Mouse (Mus musculus) forebrain, embryonic 15.5 days (tissue): ENCODE data around the gene Ift43. TPM values are rescaled to one million over a fixed set of nuclear protein-coding genes. Genes with fewer than 3 reads are reported as not detected.

Experiments used
- ATAC-seq: fragments of 200-750 bp; cut with Nextera tagmentation; replicated peaks from 2 replicates; pipeline ENCODE4 v1.8.0; 2017; ENCODE audit warnings: mild to moderate bottlenecking, moderate TSS enrichment, moderate library complexity
- H3K27ac ChIP-seq: fragments of 300-500 bp; sonication (generic); replicated peaks from 2 replicates; pipeline ENCODE4 v1.5.1; 2015; ENCODE audit warnings: mild to moderate bottlenecking, inconsistent platforms
- H3K27me3 ChIP-seq: fragments of 300-500 bp; sonication (generic); 2 replicates; pipeline ENCODE4 v1.6.1; 2015; ENCODE audit warnings: inconsistent platforms
- H3K36me3 ChIP-seq: fragments of 300-500 bp; sonication (generic); 2 replicates; pipeline ENCODE4 v1.6.1; 2015; ENCODE audit warnings: mild to moderate bottlenecking, inconsistent platforms
- H3K4me1 ChIP-seq: fragments of 300-500 bp; sonication (generic); 2 replicates; pipeline ENCODE4 v1.6.1; 2015; ENCODE audit warnings: inconsistent platforms
- H3K4me2 ChIP-seq: fragments of 300-500 bp; sonication (generic); replicated peaks from 2 replicates; pipeline ENCODE4 v1.6.1; 2015; ENCODE audit warnings: mild to moderate bottlenecking, inconsistent platforms
- H3K4me3 ChIP-seq: fragments of 300-500 bp; sonication (generic); 2 replicates; pipeline ENCODE4 v1.5.1; 2015; ENCODE audit warnings: mild to moderate bottlenecking, inconsistent platforms
- H3K9ac ChIP-seq: fragments of 300-500 bp; sonication (generic); replicated peaks from 2 replicates; pipeline ENCODE4 v1.6.1; 2015; ENCODE audit warnings: mild to moderate bottlenecking, inconsistent platforms
- H3K9me3 ChIP-seq: fragments of 300-500 bp; sonication (generic); 2 replicates; pipeline ENCODE4 v1.6.1; 2016; ENCODE audit warnings: inconsistent platforms
- WGBS: fragments of 180-500 bp; shearing (Covaris S2); methylation state at CpG from one replicate; pipeline ENCODE4 v1.1.7; 2015; ENCODE audit warnings: mixed read lengths; 5-methylcytosine and 5-hydroxymethylcytosine counted together
- polyA plus RNA-seq: library from polyadenylated mRNA; unstranded; fragments of >200 nt; fragmentation: Nextera tagmentation; extraction: Ambion mirVana; gene quantifications from 2 replicates; pipeline ENCODE4 v1.2.1, GENCODE M21; 2015

Ift43 gene
- polyA plus RNA-seq, 1 experiment from 2014 or later, result 74.6 TPM

DNA sequence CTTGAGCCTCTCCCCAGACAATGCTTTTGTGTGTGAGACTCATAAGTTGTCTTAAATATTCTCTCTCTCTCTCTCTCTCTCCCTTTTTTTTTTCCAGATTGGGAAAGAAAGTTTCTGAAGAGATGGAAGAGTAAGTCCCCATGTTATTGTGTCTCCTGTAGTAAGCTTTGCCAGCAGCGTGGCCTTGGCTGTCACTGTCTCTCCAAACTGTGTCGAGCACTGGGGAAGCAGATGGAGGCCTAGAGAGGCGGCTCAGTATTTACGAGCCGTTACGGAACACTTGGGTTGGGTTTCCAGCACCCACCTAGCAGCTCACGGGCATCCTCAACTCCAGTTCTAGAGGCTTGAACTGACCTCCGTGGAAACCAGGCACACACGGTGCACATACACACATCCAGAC, 56.4 kb downstream of the Ift43 start:
- ATAC-seq, result no peak
- no peak overlapping the region for H3K4me3 ChIP-seq
- no peak overlapping the region for H3K4me2 ChIP-seq
- WGBS, result 85% methylated on average over 9 of the region's 9 CpGs
- no peaks in the 10 kb centered on the region for H3K9me3 ChIP-seq
- H3K9ac ChIP-seq, result no peak overlapping the region
- H3K36me3 ChIP-seq, result no peaks in the 10 kb centered on the region
- H3K4me1 ChIP-seq, result no peaks in the 10 kb centered on the region
- no peaks in the 10 kb centered on the region for H3K27me3 ChIP-seq
- no peak overlapping the region for H3K27ac ChIP-seq

DNA sequence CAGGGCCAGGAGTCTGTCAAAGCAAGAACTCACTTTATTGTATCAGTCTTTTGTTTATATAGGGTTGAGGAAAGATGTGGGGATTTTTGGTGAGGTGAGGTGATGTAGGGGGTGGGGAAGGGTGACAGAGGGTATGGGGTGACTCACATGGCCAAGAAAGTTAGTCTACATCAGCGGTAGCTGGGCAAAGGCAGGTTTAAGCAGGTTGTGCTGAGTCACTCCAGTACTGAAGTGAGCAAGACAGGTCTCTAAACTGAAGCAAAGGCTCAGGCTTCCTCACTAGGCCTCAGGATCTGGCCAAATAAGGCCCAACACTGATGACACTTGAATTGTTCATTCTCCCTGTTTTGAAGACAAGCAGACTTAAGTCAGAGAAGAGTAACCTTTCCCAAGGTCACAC, 60.0 kb downstream of the Ift43 start:
- Histone ChIP-seq H3K27me3 (no peaks in the 10 kb centered on the region), H3K4me3 (no peak overlapping the region), H3K4me1 (no peaks in the 10 kb centered on the region), H3K4me2 (no peak overlapping the region), H3K9ac (no peak overlapping the region), H3K9me3 (no peaks in the 10 kb centered on the region), H3K27ac (no peak overlapping the region), H3K36me3 (no peaks in the 10 kb centered on the region)
- WGBS, result 100% methylated on average over 1 of the region's 1 CpGs
- ATAC-seq, result no peak

DNA sequence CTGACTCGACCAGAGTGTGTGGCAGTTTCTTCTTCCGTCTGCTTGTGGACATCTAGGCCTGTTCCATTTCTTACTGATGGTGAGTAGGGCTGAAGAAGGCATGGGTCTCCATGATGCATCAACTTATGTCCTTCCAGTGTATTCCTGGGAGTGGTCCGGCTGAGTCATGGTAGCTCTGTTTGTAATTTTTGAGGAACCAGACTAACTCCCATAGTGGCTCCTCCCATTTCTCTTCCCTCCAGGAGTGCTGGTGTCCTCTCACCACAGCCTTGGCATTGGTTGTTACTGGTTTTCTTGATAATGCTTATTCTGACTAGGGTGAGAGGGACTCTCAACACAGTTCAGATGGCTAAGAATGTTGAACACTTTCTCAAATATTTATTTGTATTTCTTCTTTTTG, 63.9 kb downstream of the Ift43 start:
- no peak for ATAC-seq
- H3K4me2 ChIP-seq, result no peak overlapping the region
- H3K9ac ChIP-seq, result no peak overlapping the region
- no peak overlapping the region for H3K4me3 ChIP-seq
- H3K36me3 ChIP-seq, result no peaks in the 10 kb centered on the region
- H3K27me3 ChIP-seq, result no peaks in the 10 kb centered on the region
- H3K4me1 ChIP-seq, result no peaks in the 10 kb centered on the region
- WGBS, result 93% methylated on average over 3 of the region's 3 CpGs
- H3K27ac ChIP-seq, result no peak overlapping the region
- no peaks in the 10 kb centered on the region for H3K9me3 ChIP-seq

DNA sequence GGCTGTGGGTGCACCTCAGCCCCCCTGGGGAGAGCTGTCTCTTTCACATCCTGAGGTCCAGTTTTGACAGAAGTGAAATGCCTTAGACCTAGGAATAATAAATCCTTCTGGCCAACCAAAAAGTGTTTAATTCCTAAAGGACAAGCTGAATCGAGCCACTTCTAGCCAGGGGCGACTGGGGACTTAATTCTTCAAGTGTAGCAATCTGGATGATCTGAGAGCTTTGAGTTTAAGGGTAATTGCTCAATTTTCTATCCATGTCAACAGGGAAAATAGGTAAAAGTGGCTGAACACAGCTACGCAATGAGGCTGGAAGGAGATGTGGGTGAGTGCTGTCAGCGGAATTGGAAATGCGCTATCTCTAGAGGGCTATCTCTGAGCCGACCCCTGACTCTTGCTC, 65.9 kb downstream of the Ift43 start:
- Histone ChIP-seq H3K27me3 (no peaks in the 10 kb centered on the region), H3K9me3 (no peaks in the 10 kb centered on the region), H3K4me3 (no peak overlapping the region), H3K36me3 (no peaks in the 10 kb centered on the region), H3K4me2 (no peak overlapping the region), H3K9ac (no peak overlapping the region), H3K4me1 (peaks cover 4% of the 10 kb centered on the region), H3K27ac (no peak overlapping the region)
- ATAC-seq, result no peak
- WGBS, result 87% methylated on average over 6 of the region's 6 CpGs

DNA sequence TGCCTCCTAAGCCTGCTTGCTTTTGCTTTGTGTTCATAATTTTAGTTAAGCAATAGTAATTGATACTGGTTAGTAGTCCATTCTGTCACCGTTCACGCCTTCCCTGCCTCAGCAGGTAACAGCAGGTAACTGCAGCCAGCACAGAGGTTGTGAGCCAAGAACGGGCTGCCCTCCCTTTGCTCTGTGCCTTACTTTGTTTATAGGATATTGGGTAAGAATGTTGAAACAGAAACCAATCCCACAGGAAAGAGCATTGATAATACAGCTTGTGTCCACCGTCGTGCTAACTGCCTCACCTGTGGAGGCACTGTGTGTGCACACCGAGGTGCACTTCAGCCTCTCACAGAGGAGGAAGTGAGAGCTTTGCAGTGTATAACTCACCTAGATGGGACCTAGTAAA, 66.7 kb downstream of the Ift43 start:
- 92% methylated on average over 6 of the region's 6 CpGs for WGBS

DNA sequence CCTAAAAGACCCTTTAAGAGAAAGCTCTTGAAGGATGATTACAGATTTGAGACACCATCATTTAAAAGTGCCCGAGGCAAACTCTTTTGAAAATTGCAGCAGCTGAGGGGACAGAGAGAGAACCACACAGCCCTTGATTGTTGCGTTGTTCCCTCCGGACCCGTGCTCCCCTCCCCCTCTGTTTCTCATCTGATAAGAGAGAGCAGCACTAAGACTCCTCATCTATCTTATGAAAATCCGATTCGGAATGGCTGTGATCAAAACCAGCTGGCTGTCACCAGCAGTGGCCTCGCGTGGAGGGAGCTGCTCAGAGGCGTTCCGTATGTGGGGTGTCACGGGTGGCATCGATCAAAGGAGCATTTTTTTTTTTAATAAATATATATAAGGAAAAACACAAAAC, 69.6 kb downstream of the Ift43 start:
- H3K4me1 ChIP-seq, result peaks cover 13% of the 10 kb centered on the region
- no peaks in the 10 kb centered on the region for H3K9me3 ChIP-seq
- no peak overlapping the region for H3K4me3 ChIP-seq
- no peak overlapping the region for H3K27ac ChIP-seq
- H3K27me3 ChIP-seq, result no peaks in the 10 kb centered on the region
- H3K4me2 ChIP-seq, result no peak overlapping the region
- no peak for ATAC-seq
- H3K36me3 ChIP-seq, result no peaks in the 10 kb centered on the region
- 78% methylated on average over 12 of the region's 12 CpGs for WGBS
- no peak overlapping the region for H3K9ac ChIP-seq

More for the DNA sequence above, 66.7 kb downstream of the Ift43 start:
- Histone ChIP-seq H3K9me3 (no peaks in the 10 kb centered on the region), H3K4me1 (peaks cover 12% of the 10 kb centered on the region), H3K4me3 (no peak overlapping the region), H3K27me3 (no peaks in the 10 kb centered on the region), H3K9ac (no peak overlapping the region), H3K36me3 (no peaks in the 10 kb centered on the region), H3K27ac (no peak overlapping the region), H3K4me2 (no peak overlapping the region)
- no peak for ATAC-seq

DNA sequence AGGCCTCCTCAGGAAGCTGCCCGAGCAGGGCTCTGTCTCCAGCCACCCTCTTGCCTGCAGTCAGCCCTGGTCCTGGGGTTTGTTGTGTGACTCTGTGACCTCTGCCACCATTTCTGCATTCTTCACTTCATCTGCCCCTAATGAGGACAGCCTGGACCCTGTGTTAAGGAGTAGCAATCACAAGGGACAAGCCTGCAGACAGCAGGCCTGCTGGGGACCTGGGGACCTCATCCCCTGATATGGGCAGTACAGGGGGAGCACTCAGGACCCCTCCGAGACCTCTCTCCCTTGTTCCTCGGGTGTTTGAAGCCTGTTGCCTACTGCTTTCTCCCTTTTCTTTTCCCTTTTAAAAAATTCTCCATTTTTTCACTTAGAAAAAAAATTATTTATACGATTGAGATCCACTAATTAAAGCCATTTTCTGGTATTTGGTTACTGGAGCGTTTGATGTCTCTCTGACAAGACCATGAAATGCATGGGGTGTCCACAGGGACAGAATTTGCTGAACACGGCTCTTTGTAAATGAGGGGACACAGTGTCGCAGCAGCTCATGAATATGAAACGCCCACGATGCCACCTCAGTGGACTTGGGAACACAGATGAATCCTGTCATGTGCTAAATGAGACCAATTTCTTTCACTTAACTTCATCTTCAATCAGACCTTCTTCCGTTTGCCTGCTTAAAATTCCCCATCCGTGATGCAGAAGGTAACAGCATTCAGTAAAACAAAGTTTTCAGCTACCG, 71.0 kb downstream of the Ift43 start:
- 50% methylated on average over 12 of the region's 12 CpGs for WGBS
- no peak overlapping the region for H3K4me3 ChIP-seq
- H3K27me3 ChIP-seq, result no peaks in the 10 kb centered on the region
- no peaks in the 10 kb centered on the region for H3K36me3 ChIP-seq
- peaks cover 27% of the 10 kb centered on the region for H3K4me1 ChIP-seq
- no peaks in the 10 kb centered on the region for H3K9me3 ChIP-seq
- no peak overlapping the region for H3K9ac ChIP-seq
- H3K4me2 ChIP-seq, result no peak overlapping the region
- no peak for ATAC-seq
- no peak overlapping the region for H3K27ac ChIP-seq

DNA sequence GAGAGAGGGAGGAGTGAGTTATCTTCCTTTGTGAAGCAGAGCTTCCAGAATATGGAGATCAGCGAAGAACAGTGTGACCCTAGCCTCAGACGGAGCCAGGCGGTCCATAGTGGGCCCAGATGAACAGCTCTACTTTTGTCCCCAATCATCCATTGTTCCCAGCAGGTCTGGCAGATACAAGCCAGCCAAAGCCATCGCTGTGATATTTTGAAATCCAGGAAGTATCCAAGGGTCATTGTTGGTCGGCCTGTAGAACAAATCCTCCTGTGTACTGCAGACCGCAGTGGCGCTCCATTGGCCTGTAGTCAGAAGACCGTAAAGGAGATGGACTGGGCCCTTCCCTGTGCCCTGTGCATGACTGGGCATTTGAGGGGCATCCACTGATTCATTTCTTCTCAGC, 72.8 kb downstream of the Ift43 start:
- H3K4me3 ChIP-seq, result no peak overlapping the region
- H3K36me3 ChIP-seq, result no peaks in the 10 kb centered on the region
- 86% methylated on average over 8 of the region's 8 CpGs for WGBS
- no peak overlapping the region for H3K9ac ChIP-seq
- H3K27ac ChIP-seq, result no peak overlapping the region
- H3K27me3 ChIP-seq, result no peaks in the 10 kb centered on the region
- H3K4me1 ChIP-seq, result peaks cover 42% of the 10 kb centered on the region
- H3K9me3 ChIP-seq, result no peaks in the 10 kb centered on the region
- H3K4me2 ChIP-seq, result no peak overlapping the region
- no peak for ATAC-seq

DNA sequence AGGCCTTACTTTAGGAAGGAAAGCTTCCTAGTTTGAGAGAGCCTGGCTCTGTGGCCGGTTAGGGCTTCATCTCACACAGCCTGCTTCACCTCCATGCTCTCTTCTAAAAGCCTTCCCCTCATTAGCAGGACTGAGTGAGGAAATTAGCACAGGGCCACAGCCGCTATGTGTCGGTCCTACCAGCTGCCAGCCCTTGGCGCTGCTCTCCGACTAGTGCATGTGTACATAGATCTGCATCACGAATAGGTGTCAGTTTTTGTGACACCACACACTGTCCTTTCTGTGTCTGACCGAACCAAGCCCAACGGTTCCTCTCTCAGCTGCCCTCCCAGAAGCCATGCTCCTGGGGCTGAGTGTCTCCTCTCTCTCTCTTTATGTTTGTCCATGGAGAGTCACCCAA, 74.8 kb downstream of the Ift43 start:
- Histone ChIP-seq H3K9me3 (no peaks in the 10 kb centered on the region), H3K4me3 (no peak overlapping the region), H3K27me3 (no peaks in the 10 kb centered on the region), H3K4me2 (no peak overlapping the region), H3K9ac (no peak overlapping the region), H3K27ac (0 out of 2 replicates have a peak overlapping the region, but pooled peaks have one; percentile 45), H3K36me3 (no peaks in the 10 kb centered on the region), H3K4me1 (peaks cover 42% of the 10 kb centered on the region)
- no peak for ATAC-seq
- WGBS, result 62% methylated on average over 8 of the region's 8 CpGs

DNA sequence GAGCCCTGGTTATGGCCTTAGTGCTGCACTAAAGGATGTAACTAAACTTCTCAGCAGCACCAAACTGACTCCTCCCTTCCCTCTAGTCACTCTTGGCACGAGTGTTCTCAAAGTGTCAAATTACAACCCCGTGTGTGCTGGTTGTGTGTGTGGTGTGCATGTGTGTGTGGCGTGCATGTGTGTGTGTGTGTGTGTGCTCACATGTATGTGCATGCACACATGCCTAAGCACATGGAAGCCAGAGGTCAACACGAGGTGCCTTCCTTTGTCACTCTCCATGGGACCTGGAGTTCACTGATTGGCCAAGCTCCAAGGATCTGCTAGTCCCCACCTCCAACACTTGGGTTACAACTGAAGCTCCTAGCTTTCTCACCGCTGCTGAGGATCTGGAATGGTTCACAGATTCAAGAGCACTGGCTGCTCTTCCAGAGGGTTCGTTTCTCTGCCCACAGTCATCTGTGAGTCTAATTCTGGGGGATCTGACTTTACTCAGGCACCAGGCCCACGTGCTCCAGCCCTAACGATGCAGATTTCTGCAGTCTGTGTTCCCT, 75.6 kb downstream of the Ift43 start:
- H3K27ac ChIP-seq, result peak overlapping the region; percentile 45; the same call in 1 of the 2 replicates
- peaks cover 47% of the 10 kb centered on the region for H3K4me1 ChIP-seq
- WGBS, result 28% methylated on average over 8 of the region's 8 CpGs
- H3K36me3 ChIP-seq, result no peaks in the 10 kb centered on the region
- H3K27me3 ChIP-seq, result no peaks in the 10 kb centered on the region
- no peak overlapping the region for H3K9ac ChIP-seq
- ATAC-seq, result no peak; the same call in 1 of the 2 replicates
- no peak overlapping the region for H3K4me2 ChIP-seq
- H3K4me3 ChIP-seq, result no peak overlapping the region
- no peaks in the 10 kb centered on the region for H3K9me3 ChIP-seq

DNA sequence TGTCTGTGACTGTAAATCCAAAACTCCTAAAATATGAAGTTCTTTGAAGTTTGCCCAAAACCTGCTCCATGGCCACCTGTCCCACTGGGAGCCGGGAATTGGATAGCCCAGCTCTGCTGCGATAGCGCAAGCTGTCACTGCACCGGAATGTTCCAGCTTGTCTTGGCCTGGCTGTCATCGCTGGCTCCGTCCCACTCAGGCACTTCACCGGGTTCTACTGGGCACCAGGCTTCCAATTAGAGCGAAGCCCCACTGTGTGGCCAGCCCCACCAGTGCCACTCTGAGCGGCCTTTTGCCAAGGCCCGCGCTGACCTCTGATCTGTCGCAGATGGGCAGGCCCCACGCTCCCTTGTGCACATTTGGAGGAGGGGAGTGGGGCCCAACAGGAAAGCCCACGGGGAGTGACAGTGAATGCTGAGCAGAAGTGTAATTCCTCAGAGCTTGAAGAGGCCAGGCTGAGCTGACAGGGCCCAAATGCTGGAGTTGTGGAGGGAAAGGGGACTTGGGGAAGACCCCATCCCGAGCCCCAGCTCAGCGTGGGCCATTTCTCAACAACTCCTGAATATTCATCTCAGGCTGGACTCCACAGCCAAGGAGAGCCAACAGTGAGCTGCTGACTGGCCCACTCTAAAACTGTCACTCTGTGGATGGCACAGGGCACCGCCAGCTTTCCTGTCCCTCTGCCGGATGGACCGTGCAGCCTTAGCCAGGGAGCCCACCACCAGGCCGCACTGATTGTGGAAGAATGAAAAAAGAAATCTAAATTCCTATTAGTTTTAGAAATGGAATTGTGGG, 76.5 kb downstream of the Ift43 start:
- peak; percentile 52 for ATAC-seq
- WGBS, result 74% methylated on average over 20 of the region's 20 CpGs

DNA sequence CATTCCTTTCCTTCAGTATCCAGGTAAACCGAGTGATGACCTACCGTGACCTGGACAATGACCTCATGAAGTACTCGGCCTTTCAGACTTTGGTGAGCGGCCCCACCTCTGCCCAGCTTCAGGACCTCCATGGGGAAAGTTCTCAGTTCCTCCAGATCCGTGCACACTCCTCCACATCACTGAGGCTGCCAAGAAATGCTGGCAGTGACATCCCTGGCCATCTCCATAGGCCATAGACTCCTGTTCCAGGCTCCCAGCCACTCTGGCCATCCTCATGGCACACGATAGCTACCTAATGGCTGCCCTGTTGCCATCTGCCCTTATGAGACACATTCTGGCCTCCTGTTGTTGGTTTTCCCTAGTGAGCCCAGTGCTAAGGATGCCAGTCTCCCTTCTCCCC, 79.1 kb downstream of the Ift43 start:
- Histone ChIP-seq H3K9ac (no peak overlapping the region), H3K4me1 (peaks cover 50% of the 10 kb centered on the region), H3K4me2 (no peak overlapping the region), H3K36me3 (no peaks in the 10 kb centered on the region), H3K9me3 (no peaks in the 10 kb centered on the region), H3K27ac (no peak overlapping the region), H3K27me3 (no peaks in the 10 kb centered on the region), H3K4me3 (no peak overlapping the region)
- no peak for ATAC-seq
- 93% methylated on average over 6 of the region's 6 CpGs for WGBS

More for the DNA sequence above, 76.5 kb downstream of the Ift43 start:
- Histone ChIP-seq H3K27ac (peak overlapping the region; percentile 45), H3K4me3 (no peak overlapping the region), H3K27me3 (no peaks in the 10 kb centered on the region), H3K4me2 (no peak overlapping the region), H3K4me1 (peaks cover 47% of the 10 kb centered on the region), H3K9me3 (no peaks in the 10 kb centered on the region), H3K9ac (no peak overlapping the region), H3K36me3 (no peaks in the 10 kb centered on the region)
